Mouse (Mus musculus): ENCODE measurements at regions not wholly inside any gene's neighbourhood (a gene's known extent, or its start where the extent isn't known, plus 50 kb on each side); places are given as distances from the start of the nearest gene placed in this dataset.

DNA sequence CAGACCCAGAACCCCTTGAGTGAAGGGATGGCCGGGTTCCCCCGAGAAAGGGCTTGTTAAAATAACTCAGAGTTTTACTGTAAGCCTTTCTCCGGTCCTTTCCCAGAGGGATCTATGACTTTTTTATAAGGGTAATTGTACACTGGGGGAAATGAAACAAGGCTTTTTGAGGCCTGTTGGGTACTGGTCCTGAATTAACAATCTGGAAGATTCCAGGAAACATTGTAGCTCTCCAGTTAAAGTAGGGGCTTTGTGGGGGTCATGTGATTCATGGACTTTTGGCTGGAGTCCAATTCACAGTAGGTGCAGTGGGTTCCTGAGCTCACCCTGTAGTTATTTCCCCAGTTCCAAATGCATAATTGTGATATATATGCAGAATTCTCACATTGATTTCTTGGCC lies 77.1 kb upstream of the Fndc3a start:
- Histone ChIP-seq H3K27me3 (ENCODE audit: control insufficient read depth, insufficient read depth, low read length) (no peaks in the 10 kb centered on the region), H3K36me3 (ENCODE audit: control insufficient read depth, insufficient read depth, low read length) (no peaks in the 10 kb centered on the region), H3K4me1 (replicated peaks; ENCODE audit: control insufficient read depth, insufficient read depth, low read length) (no peaks in the 10 kb centered on the region), H3K4me3 (ENCODE audit: low read depth, low read length) (no peak overlapping the region), H3K27ac (ENCODE audit: low read depth, low read length) (no peak overlapping the region), H3K4me2 (replicated peaks; ENCODE audit: low read depth, low read length) (no peak overlapping the region), H3K9me3 (ENCODE audit: control insufficient read depth, low read length) (no peaks in the 10 kb centered on the region), H3K9ac (ENCODE audit: low read depth, low read length) (no peak overlapping the region)
- DNase-seq (ENCODE audit: low spot score) (no peak), ATAC-seq (ENCODE audit: low FRiP score) (no peak)
- WGBS: 84% methylated on average over 3 of the region's 3 CpGs

DNA sequence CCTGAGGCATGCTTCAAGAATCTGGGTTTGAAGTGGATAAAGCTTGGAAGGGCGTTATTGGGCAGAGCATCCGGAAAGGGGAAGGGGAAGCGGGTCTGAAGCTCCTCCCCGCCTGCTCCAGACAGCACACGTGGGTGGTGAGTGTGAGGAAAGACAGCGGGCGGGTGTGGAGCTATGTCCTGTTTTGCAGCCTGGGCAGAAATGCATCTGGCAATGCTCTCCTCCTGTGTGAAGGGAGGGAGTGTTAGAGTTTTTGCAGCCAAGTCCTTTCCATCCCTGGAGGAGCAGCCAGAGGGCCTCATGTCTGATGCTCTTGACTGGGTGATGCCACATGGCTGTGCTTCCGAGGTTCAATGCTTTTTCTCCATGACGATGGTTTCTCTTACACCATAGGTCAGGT lies 73.4 kb upstream of the Fndc3a start:
- WGBS: 74% methylated on average over 9 of the region's 9 CpGs
- no peak for ATAC-seq (ENCODE audit: low FRiP score)
- no peak overlapping the region for H3K27ac ChIP-seq (ENCODE audit: low read depth, low read length)
- no peaks in the 10 kb centered on the region for H3K9me3 ChIP-seq (ENCODE audit: control insufficient read depth, low read length)
- H3K4me2 ChIP-seq (replicated peaks; ENCODE audit: low read depth, low read length): no peak overlapping the region
- H3K9ac ChIP-seq (ENCODE audit: low read depth, low read length): no peak overlapping the region
- no peaks in the 10 kb centered on the region for H3K4me1 ChIP-seq (replicated peaks; ENCODE audit: control insufficient read depth, insufficient read depth, low read length)
- H3K4me3 ChIP-seq (ENCODE audit: low read depth, low read length): no peak overlapping the region
- H3K27me3 ChIP-seq (ENCODE audit: control insufficient read depth, insufficient read depth, low read length): no peaks in the 10 kb centered on the region
- H3K36me3 ChIP-seq (ENCODE audit: control insufficient read depth, insufficient read depth, low read length): no peaks in the 10 kb centered on the region
- DNase-seq (ENCODE audit: low spot score): no peak

- no peak overlapping the region for H3K9ac ChIP-seq (ENCODE audit: low read depth, low read length)
- no peaks in the 10 kb centered on the region for H3K27me3 ChIP-seq (ENCODE audit: control insufficient read depth, insufficient read depth, low read length)
- H3K4me1 ChIP-seq (replicated peaks; ENCODE audit: control insufficient read depth, insufficient read depth, low read length): no peaks in the 10 kb centered on the region
- no peak overlapping the region for H3K27ac ChIP-seq (ENCODE audit: low read depth, low read length)
- 57% methylated on average over 4 of the region's 4 CpGs for WGBS
- H3K9me3 ChIP-seq (ENCODE audit: control insufficient read depth, low read length): no peaks in the 10 kb centered on the region
- no peak overlapping the region for H3K4me2 ChIP-seq (replicated peaks; ENCODE audit: low read depth, low read length)
- ATAC-seq (ENCODE audit: low FRiP score) (no peak), DNase-seq (ENCODE audit: low spot score) (no peak)
- no peaks in the 10 kb centered on the region for H3K36me3 ChIP-seq (ENCODE audit: control insufficient read depth, insufficient read depth, low read length)
- no peak overlapping the region for H3K4me3 ChIP-seq (ENCODE audit: low read depth, low read length)
Observed at GRCm38 (mm10) chr14:72779446-72779845, 69.6 kb upstream of the Fndc3a start.

DNA sequence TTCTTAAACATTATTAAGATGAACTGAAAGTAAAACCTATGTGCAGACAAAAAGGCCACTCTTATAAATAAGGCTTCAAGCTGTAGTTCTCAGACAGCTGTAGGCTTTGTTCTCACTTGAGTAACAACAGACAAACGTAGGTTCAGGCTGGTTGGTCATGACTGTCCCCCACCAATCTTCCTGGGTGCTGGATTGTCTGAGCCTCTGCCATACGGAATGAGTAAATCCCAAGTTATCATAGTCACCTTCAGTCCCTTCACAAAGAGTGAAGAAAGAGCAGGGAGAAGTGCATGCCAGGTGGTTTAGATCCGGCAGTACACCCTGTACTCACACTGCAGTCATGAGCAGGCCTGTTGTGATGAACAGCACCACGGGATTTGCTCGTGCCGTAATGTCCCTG lies 69.0 kb upstream of the Fndc3a start:
- no peak overlapping the region for H3K9ac ChIP-seq (ENCODE audit: low read depth, low read length)
- no peak overlapping the region for H3K27ac ChIP-seq (ENCODE audit: low read depth, low read length)
- WGBS: 83% methylated on average over 6 of the region's 6 CpGs
- H3K27me3 ChIP-seq (ENCODE audit: control insufficient read depth, insufficient read depth, low read length): no peaks in the 10 kb centered on the region
- ATAC-seq (ENCODE audit: low FRiP score) (no peak), DNase-seq (ENCODE audit: low spot score) (no peak)
- no peaks in the 10 kb centered on the region for H3K9me3 ChIP-seq (ENCODE audit: control insufficient read depth, low read length)
- no peaks in the 10 kb centered on the region for H3K4me1 ChIP-seq (replicated peaks; ENCODE audit: control insufficient read depth, insufficient read depth, low read length)
- H3K4me2 ChIP-seq (replicated peaks; ENCODE audit: low read depth, low read length): no peak overlapping the region
- no peaks in the 10 kb centered on the region for H3K36me3 ChIP-seq (ENCODE audit: control insufficient read depth, insufficient read depth, low read length)
- no peak overlapping the region for H3K4me3 ChIP-seq (ENCODE audit: low read depth, low read length)

DNA sequence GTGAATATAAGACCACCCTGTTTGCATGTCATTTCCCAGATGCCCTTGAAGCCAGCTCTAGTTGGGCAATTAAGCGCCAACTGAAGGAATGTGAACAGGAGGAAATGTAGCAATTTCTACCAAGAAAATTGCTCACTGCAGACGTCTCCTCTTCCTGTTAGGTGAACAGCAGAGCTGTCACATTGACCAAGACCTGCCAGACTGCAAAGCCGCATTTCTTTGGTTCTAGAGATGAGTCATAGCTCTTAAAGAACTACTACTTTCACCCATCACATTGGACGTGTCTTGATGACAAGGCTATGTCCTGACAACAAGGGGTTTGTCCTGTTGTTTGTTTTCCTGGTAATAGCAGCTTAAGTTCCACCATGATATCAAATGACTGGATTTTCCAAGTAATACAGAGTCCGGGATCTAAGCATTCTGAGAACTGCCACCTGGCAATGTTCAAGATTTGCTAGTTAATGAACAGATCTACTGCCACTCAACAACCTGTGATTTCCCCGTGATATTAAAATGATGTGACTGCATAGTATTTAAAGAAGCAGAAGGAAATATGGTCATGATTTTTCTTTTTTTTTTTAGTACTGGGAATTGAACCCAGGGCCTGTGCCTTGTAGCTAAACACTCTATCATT lies 68.2 kb upstream of the Fndc3a start:
- Histone ChIP-seq H3K4me1 (replicated peaks; ENCODE audit: control insufficient read depth, insufficient read depth, low read length) (no peaks in the 10 kb centered on the region), H3K27me3 (ENCODE audit: control insufficient read depth, insufficient read depth, low read length) (no peaks in the 10 kb centered on the region), H3K4me2 (replicated peaks; ENCODE audit: low read depth, low read length) (no peak overlapping the region), H3K27ac (ENCODE audit: low read depth, low read length) (no peak overlapping the region), H3K9me3 (ENCODE audit: control insufficient read depth, low read length) (no peaks in the 10 kb centered on the region), H3K4me3 (ENCODE audit: low read depth, low read length) (no peak overlapping the region), H3K9ac (ENCODE audit: low read depth, low read length) (no peak overlapping the region), H3K36me3 (ENCODE audit: control insufficient read depth, insufficient read depth, low read length) (no peaks in the 10 kb centered on the region)
- DNase-seq (ENCODE audit: low spot score): no peak
- ATAC-seq (ENCODE audit: low FRiP score): no peak
- 84% methylated on average over 6 of the region's 6 CpGs for WGBS

DNA sequence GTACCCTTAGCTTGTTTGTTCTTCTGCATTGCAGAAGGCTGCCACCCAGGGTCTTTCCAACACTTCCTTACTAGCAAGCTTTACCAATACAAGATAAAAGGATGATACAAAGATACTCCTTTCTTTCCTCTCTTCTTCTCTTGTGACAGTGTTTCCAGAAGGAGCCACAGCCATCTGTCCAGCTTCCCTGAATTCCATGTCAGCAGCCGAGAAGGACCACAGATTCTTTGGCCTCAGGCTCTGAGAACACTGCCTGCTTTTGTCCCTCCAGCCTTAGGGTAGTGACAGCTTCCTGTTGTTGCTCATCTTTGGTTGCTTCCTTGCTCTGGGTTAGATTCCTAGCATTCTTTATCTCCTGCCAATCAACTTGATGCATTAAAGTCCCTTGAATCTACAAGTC lies 60.4 kb upstream of the Fndc3a start:
- Histone ChIP-seq H3K9me3 (ENCODE audit: control insufficient read depth, low read length) (no peaks in the 10 kb centered on the region; the same call in 1 of the 2 replicates), H3K36me3 (ENCODE audit: control insufficient read depth, insufficient read depth, low read length) (no peaks in the 10 kb centered on the region), H3K9ac (ENCODE audit: low read depth, low read length) (no peak overlapping the region), H3K27ac (ENCODE audit: low read depth, low read length) (no peak overlapping the region), H3K4me3 (ENCODE audit: low read depth, low read length) (no peak overlapping the region), H3K4me1 (replicated peaks; ENCODE audit: control insufficient read depth, insufficient read depth, low read length) (no peaks in the 10 kb centered on the region), H3K27me3 (ENCODE audit: control insufficient read depth, insufficient read depth, low read length) (no peaks in the 10 kb centered on the region), H3K4me2 (replicated peaks; ENCODE audit: low read depth, low read length) (no peak overlapping the region)
- WGBS: 36% methylated on average over 1 of the region's 1 CpGs
- no peak for ATAC-seq (ENCODE audit: low FRiP score)
- no peak for DNase-seq (ENCODE audit: low spot score)

GRCm38 (mm10) chr14:72760123-72760522 lies 50.3 kb upstream of the Fndc3a start:
- DNase-seq (ENCODE audit: low spot score): no peak

More at GRCm38 (mm10) chr14:72760123-72760522, 50.3 kb upstream of the Fndc3a start:
- H3K4me2 ChIP-seq (replicated peaks; ENCODE audit: low read depth, low read length): no peak overlapping the region
- H3K9me3 ChIP-seq (ENCODE audit: control insufficient read depth, low read length): no peaks in the 10 kb centered on the region
- no peaks in the 10 kb centered on the region for H3K4me1 ChIP-seq (replicated peaks; ENCODE audit: control insufficient read depth, insufficient read depth, low read length)
- H3K36me3 ChIP-seq (ENCODE audit: control insufficient read depth, insufficient read depth, low read length): no peaks in the 10 kb centered on the region
- no peak overlapping the region for H3K9ac ChIP-seq (ENCODE audit: low read depth, low read length)
- no peaks in the 10 kb centered on the region for H3K27me3 ChIP-seq (ENCODE audit: control insufficient read depth, insufficient read depth, low read length)
- H3K4me3 ChIP-seq (ENCODE audit: low read depth, low read length): no peak overlapping the region
- ATAC-seq (ENCODE audit: low FRiP score): no peak
- H3K27ac ChIP-seq (ENCODE audit: low read depth, low read length): no peak overlapping the region
